Mouse (Mus musculus) olfactory bulb, adult 2 months (tissue): ENCODE measurements around the gene Prr5l. TPM values are rescaled to one million over a fixed set of nuclear protein-coding genes. Genes with fewer than 3 reads are reported as not detected.

Experiments used
- H3K27ac ChIP-seq: fragments of 200-500 bp; 2 replicates; pipeline ENCODE4 v1.5.1; 2012; ENCODE audit warnings: low read depth, low read length; ENCODE audit not compliant: insufficient read depth
- H3K4me1 ChIP-seq: fragments of 200-500 bp; 2 replicates; pipeline ENCODE4 v1.6.1; 2012; ENCODE audit warnings: low read length; ENCODE audit not compliant: control insufficient read depth, insufficient read depth
- H3K4me3 ChIP-seq: fragments of 200-500 bp; 2 replicates; pipeline ENCODE4 v1.5.1; 2012; ENCODE audit warnings: mild to moderate bottlenecking, low read depth, low read length, moderate library complexity; ENCODE audit not compliant: insufficient read depth
- CTCF ChIP-seq: fragments of 200-500 bp; IDR thresholded peaks from 2 replicates; pipeline ENCODE4 v1.5.1; 2012; ENCODE audit warnings: low read depth, mild to moderate bottlenecking, low read length, moderate library complexity; ENCODE audit not compliant: insufficient read depth
- POLR2A ChIP-seq: fragments of 200-500 bp; IDR thresholded peaks from 2 replicates; pipeline ENCODE4 v1.6.1; 2012; ENCODE audit warnings: mild to moderate bottlenecking, low read depth, low read length, moderate library complexity; ENCODE audit not compliant: insufficient read depth
- WGBS: fragments of 180-500 bp; shearing (Covaris S2); methylation state at CpG from one replicate; pipeline ENCODE4 v1.1.7; 2018; 5-methylcytosine and 5-hydroxymethylcytosine counted together
- polyA plus RNA-seq: library from polyadenylated mRNA; stranded (reverse); fragments of >200 nt; gene quantifications from 2 replicates; pipeline ENCODE4 v1.2.4, GENCODE M21; 2012; ENCODE audit warnings: low replicate concordance; ENCODE audit not compliant: missing spikeins, insufficient read depth, insufficient read length

Gene Prr5l
- polyA plus RNA-seq, 1 experiment = not detected

DNA sequence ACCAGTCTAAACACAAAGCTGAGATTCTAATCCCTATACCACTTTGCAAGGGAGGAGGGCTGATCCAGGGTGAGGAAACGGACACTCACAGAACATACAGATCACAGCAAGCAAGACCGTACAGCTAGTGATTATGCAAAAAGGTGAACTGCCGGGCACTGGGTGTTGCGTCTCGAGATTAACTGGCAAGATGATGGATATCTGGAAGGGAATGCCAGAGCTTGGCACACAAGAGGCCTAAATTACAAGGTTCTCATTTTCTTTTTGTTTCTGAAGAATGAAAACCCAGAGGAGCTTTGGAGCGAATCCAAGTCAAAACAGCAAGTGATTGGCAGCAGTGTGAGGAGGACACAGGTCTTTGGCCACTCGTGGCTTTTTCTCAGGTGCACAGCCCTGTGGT lies 28.0 kb downstream of the Prr5l start:
- WGBS = 56% methylated on average over 7 of the region's 7 CpGs
- Histone ChIP-seq H3K4me1 (no peaks in the 10 kb centered on the region), H3K4me3 (no peak overlapping the region), H3K27ac (no peak overlapping the region)
- TF ChIP-seq CTCF (no peak), POLR2A (no peak)

DNA sequence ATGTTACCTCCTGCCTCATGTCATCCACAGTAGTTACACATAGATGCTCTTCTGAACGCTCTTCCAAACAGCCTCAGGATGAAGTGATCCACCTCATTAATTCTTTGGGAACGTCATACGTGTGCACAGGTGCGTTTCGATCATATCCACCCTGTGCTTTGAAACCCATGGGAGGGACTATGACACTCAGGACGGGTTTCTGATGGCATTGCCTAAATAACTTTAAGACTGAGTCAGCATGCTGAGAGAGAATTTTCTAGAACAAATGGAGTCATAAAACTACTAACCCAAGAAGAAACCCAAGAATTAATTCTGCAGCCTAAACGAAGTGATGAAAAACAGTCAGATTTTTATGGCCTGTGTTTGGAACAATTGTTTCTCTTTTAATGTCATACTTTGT lies 40.1 kb downstream of the Prr5l start:
- no peak overlapping the region for H3K4me3 ChIP-seq
- TF ChIP-seq CTCF (no peak), POLR2A (no peak)
- H3K27ac ChIP-seq = no peak overlapping the region
- 93% methylated on average over 7 of the region's 7 CpGs for WGBS
- no peaks in the 10 kb centered on the region for H3K4me1 ChIP-seq

- WGBS = 90% methylated on average over 9 of the region's 9 CpGs
- H3K4me1 ChIP-seq = no peaks in the 10 kb centered on the region
- no peak overlapping the region for H3K4me3 ChIP-seq
- H3K27ac ChIP-seq = no peak overlapping the region
- TF ChIP-seq CTCF (no peak), POLR2A (no peak)
Observed at GRCm38 (mm10) chr2:101834816-101835523, 47.9 kb downstream of the Prr5l start.

DNA sequence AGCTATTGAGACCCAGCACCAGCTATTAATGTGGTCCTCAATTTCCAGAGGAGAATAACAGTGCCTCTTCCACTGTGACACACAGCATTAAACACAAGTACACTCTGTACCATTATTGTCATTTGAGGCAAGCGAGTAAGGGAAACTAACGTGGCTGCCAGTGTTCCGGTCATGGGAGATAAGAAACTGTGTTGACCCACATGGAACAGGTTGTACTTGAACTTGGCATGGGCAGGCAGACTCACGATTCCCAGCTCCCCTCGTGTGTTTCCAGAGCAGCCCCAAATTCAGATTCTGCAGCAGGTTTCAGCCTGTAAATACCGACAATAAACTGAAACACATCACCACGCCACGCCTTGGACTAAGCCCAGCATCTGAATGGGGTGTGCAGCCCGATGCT lies 50.5 kb downstream of the Prr5l start:
- Histone ChIP-seq H3K4me1 (peaks cover 3% of the 10 kb centered on the region; the same call in 1 of the 2 replicates), H3K27ac (no peak overlapping the region), H3K4me3 (no peak overlapping the region)
- WGBS = 81% methylated on average over 9 of the region's 9 CpGs
- TF ChIP-seq POLR2A (no peak), CTCF (no peak)

DNA sequence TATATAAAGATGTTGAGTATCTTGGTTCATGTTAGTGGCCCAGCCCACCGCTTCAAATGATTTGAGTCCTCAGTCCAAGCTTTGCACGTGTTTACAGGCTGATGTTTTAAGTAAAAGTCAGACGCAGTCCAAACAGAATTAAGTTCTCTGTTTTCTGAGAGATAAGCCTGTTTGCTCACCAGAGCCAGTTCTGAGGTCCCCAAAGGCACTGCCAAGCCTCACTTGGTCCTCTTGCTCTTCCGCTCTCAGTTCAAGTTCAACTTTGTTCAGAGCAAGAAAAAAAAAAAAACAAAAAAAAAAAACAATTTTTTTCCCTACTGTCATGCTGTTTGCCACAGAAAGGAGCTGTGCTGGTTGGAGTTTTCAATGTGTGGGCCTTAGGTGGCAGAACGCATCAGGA lies 51.0 kb downstream of the Prr5l start:
- TF ChIP-seq CTCF (no peak), POLR2A (no peak)
- Histone ChIP-seq H3K4me3 (no peak overlapping the region), H3K27ac (no peak overlapping the region), H3K4me1 (peaks cover 3% of the 10 kb centered on the region; the same call in 1 of the 2 replicates)
- 95% methylated on average over 5 of the region's 5 CpGs for WGBS

- no peak overlapping the region for H3K4me3 ChIP-seq
- 68% methylated on average over 9 of the region's 9 CpGs for WGBS
- H3K27ac ChIP-seq = no peak overlapping the region
- H3K4me1 ChIP-seq = peaks cover 3% of the 10 kb centered on the region; the same call in 1 of the 2 replicates
- TF ChIP-seq POLR2A = no peak
- no peak for TF ChIP-seq CTCF
Observed at GRCm38 (mm10) chr2:101830186-101830915, 52.5 kb downstream of the Prr5l start.

DNA sequence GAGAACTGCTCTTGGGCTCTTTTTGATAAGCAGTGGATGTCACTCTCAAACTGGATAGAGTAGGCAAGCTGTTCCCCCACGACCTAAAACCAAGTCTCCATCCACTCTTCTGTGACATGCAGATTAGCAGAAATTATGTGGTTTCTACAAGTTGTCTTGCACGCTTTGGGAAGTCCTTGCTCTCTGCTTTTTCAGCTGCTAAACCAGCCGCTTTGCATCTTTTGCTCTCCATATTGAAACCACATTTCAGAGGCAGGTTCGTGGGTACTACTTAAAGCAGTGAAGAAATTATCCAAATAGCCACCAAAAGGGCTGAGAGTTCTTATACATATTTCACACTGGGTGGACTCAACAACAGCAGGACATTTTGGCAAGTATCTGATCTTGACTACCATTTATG lies 53.8 kb downstream of the Prr5l start:
- H3K27ac ChIP-seq = no peak overlapping the region
- no peak overlapping the region for H3K4me3 ChIP-seq
- H3K4me1 ChIP-seq = peaks cover 3% of the 10 kb centered on the region; the same call in 1 of the 2 replicates
- 85% methylated on average over 4 of the region's 4 CpGs for WGBS
- TF ChIP-seq POLR2A (no peak), CTCF (no peak)

DNA sequence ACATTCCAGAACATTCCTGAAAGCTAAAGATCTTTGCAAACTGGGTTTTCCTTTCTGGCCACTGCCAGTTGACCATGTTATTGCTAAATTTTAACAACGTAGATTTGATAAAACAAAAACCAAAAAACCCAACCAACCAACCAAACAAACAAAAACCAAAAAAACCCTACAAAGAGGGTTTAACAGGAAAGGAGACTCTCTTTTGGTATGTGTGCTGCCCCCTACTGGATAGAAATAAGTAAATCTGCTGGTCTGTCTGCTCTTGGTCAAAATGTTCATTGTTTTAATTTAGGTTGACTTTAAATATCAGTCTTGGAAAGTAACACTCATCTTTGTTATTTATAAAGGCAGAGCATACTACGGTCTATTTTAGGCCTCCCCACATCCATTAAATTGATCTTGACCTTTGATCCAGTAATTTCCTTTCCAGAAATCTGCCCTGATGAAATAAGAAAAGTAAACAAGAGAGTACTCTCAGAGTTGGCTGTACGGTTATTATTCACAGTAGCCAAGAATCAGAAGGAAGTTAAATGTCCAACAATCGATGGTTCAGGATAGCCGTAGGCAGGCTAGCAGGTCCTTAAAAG lies 54.7 kb downstream of the Prr5l start:
- 77% methylated on average over 5 of the region's 5 CpGs for WGBS
- H3K4me1 ChIP-seq = peaks cover 3% of the 10 kb centered on the region; the same call in 1 of the 2 replicates

DNA sequence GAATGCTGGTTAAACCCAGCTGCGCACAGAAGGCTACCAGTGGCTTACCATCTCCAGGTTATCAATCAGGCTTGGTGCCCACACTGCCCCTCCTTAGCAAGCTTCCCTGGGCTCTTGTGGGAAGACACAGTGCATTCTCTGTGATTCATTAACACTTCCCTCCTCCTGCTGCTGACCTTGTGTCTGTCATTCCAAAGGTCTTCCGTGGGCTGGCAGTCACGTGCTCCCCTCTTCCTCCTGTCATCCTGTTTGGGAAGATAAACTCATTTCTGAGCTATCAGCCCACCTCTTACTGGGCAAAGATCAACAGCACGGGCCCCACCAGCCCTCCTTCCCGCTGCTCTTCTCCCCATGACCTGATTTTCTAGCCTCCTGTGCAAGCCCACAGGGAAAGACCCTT lies 55.2 kb downstream of the Prr5l start:
- Histone ChIP-seq H3K4me3 (no peak overlapping the region), H3K27ac (no peak overlapping the region), H3K4me1 (peaks cover 7% of the 10 kb centered on the region)
- 75% methylated on average over 5 of the region's 5 CpGs for WGBS
- TF ChIP-seq CTCF (no peak), POLR2A (no peak)

More for the DNA sequence above, 54.7 kb downstream of the Prr5l start:
- no peak overlapping the region for H3K27ac ChIP-seq
- TF ChIP-seq POLR2A (no peak), CTCF (no peak)
- H3K4me3 ChIP-seq = no peak overlapping the region
